Mouse (Mus musculus) ES-Bruce4 (cell line): Measurements from ENCODE around the gene Cd33. TPM values are rescaled to one million over a fixed set of nuclear protein-coding genes. Genes with fewer than 3 reads are reported as not detected.

Experiments
- H3K27ac ChIP-seq: 2 replicates; pipeline ENCODE4 v1.5.1; 2012; ENCODE audit warnings: low read length, inconsistent platforms; ENCODE audit not compliant: insufficient read depth
- H3K27me3 ChIP-seq: 2 replicates; pipeline ENCODE4 v1.6.1; 2012; ENCODE audit warnings: mild to moderate bottlenecking, low read length, inconsistent platforms; ENCODE audit not compliant: control insufficient read depth, poor library complexity, insufficient read depth, severe bottlenecking
- H3K36me3 ChIP-seq: 2 replicates; pipeline ENCODE4 v1.6.1; 2012; ENCODE audit warnings: inconsistent platforms, mild to moderate bottlenecking, low read length, moderate library complexity; ENCODE audit not compliant: control insufficient read depth, poor library complexity, insufficient read depth, severe bottlenecking
- H3K4me1 ChIP-seq: one replicate; pipeline ENCODE4 v1.8.1; 2011; ENCODE audit warnings: low read length; ENCODE audit not compliant: control insufficient read depth, insufficient read depth
- H3K4me3 ChIP-seq: 2 replicates; pipeline ENCODE4 v1.5.1; 2011; ENCODE audit warnings: low read depth, mild to moderate bottlenecking, low read length
- H3K9ac ChIP-seq: 2 replicates; pipeline ENCODE4 v1.6.1; 2012; ENCODE audit warnings: low read depth, mild to moderate bottlenecking, inconsistent platforms; ENCODE audit not compliant: poor library complexity, severe bottlenecking
- H3K9me3 ChIP-seq: replicated peaks from 2 replicates; pipeline ENCODE4 v1.6.1; 2012; ENCODE audit warnings: mild to moderate bottlenecking, low read length, inconsistent platforms; ENCODE audit not compliant: control insufficient read depth, poor library complexity, insufficient read depth, severe bottlenecking
- CTCF ChIP-seq: IDR thresholded peaks from one replicate; pipeline ENCODE4 v1.8.1; 2011; ENCODE audit warnings: low read depth, low read length
- EP300 ChIP-seq: IDR thresholded peaks from 2 replicates; pipeline ENCODE4 v1.6.1; 2011; ENCODE audit warnings: low read depth, low read length; ENCODE audit not compliant: insufficient read depth
- POLR2A ChIP-seq: IDR thresholded peaks from one replicate; pipeline ENCODE4 v1.8.1; 2011; ENCODE audit warnings: low read length; ENCODE audit not compliant: insufficient read depth
- polyA plus RNA-seq: library from polyadenylated mRNA; stranded (reverse); fragments of >200 nt; gene quantifications from 2 replicates; pipeline ENCODE4 v1.2.4, GENCODE M21; 2011; ENCODE audit warnings: low read depth; ENCODE audit not compliant: missing spikeins, insufficient read depth, insufficient read length

Cd33 gene
- polyA plus RNA-seq, 1 experiment, result not detected

DNA sequence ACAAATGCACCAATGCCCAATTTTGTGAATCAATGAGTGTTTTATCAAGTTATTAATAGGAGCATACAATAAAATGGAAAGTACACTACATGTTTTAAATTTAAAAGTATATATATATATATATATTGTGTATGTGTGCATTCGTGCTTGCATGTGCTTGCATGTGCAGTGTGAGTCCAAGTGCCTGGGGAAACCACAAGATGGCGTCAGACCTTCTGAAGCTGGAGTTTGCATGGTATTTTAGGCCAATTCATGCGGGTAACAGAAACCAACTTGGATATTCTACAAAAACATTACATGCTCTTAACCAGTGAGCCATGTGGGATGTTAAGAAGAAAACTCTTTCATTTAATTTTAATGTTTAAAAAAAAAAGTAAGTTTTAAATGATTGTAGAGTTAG is 18.9 kb downstream of the Cd33 start:
- no peak for TF ChIP-seq POLR2A
- TF ChIP-seq CTCF, result peak; percentile 61
- no peak for TF ChIP-seq EP300
- H3K27ac ChIP-seq, result no peak overlapping the region
- no peaks in the 10 kb centered on the region for H3K4me1 ChIP-seq
- no peaks in the 10 kb centered on the region for H3K27me3 ChIP-seq
- no peaks in the 10 kb centered on the region for H3K36me3 ChIP-seq
- H3K9ac ChIP-seq, result no peak overlapping the region
- H3K4me3 ChIP-seq, result no peak overlapping the region
- H3K9me3 ChIP-seq, result no peaks in the 10 kb centered on the region

DNA sequence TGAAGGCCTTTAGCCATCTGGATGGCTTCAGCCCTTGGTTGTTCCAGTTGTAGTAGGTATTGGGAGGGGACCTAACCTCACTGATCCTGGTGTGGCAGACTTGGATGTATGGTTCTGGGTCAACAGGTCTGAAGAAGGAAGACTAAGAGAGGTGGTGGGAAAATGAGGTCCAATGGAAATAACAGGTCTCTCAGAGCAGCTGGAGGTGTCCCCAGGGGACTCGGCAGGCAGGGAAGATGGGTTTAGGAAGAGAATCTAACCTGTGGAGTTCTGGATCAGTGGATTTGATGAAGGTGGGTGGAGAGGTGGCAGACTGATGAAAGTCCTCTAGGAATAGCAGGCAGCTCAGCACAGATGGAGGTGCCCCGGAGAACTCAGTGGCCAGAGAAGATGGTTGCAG is 21.5 kb downstream of the Cd33 start:
- no peak overlapping the region for H3K27ac ChIP-seq
- no peak overlapping the region for H3K4me3 ChIP-seq
- H3K4me1 ChIP-seq, result no peaks in the 10 kb centered on the region
- no peak overlapping the region for H3K9ac ChIP-seq
- no peaks in the 10 kb centered on the region for H3K9me3 ChIP-seq
- no peaks in the 10 kb centered on the region for H3K27me3 ChIP-seq
- no peaks in the 10 kb centered on the region for H3K36me3 ChIP-seq
- TF ChIP-seq POLR2A (no peak), EP300 (no peak), CTCF (no peak)

DNA sequence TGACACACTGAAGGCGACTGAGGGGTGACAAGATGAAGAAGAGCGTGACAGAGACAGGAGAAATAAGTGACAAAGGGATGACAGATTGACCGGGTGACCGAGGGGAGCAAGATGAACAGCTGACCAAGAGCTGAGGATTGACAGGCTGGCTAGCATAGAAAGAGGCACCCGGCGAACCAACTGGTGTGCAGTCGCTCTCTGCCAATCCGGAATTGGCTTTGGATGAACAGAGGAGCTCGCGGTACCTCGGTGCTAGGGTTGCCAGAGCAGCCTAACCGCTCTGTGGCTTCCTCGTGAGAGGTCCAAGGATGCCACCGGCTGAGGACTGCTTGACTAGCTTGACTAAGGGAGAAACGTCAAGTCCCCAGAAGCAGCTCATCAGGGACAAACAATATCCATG is 25.9 kb downstream of the Cd33 start:
- H3K9me3 ChIP-seq, result no peaks in the 10 kb centered on the region
- no peak for TF ChIP-seq POLR2A
- no peak for TF ChIP-seq CTCF
- no peak for TF ChIP-seq EP300
- H3K36me3 ChIP-seq, result no peaks in the 10 kb centered on the region
- no peak overlapping the region for H3K9ac ChIP-seq
- H3K4me3 ChIP-seq, result no peak overlapping the region
- no peaks in the 10 kb centered on the region for H3K27me3 ChIP-seq
- H3K4me1 ChIP-seq, result no peaks in the 10 kb centered on the region
- no peak overlapping the region for H3K27ac ChIP-seq

DNA sequence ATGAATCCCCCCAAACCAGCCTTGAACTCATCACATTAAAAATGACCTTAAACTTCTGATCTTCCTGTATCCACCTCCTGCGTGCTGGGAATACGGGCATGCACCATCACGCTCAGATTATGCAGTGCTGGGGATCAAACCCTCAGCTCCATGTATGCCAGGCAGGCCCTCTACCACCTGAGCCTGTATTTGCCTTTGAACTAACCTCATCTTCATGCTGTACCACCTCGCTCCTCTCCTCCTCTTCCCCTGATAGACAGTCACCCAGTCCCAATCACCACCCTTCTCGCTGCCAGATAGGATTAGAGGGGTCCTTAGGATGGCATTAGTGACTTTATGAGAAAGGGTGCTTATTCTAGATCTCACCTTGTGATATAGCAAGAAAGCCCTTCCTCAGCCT is 29.2 kb downstream of the Cd33 start:
- H3K36me3 ChIP-seq, result no peaks in the 10 kb centered on the region
- H3K4me3 ChIP-seq, result no peak overlapping the region
- H3K27me3 ChIP-seq, result no peaks in the 10 kb centered on the region
- H3K27ac ChIP-seq, result no peak overlapping the region
- no peak for TF ChIP-seq POLR2A
- no peak for TF ChIP-seq EP300
- no peak for TF ChIP-seq CTCF
- no peaks in the 10 kb centered on the region for H3K4me1 ChIP-seq
- H3K9ac ChIP-seq, result no peak overlapping the region
- H3K9me3 ChIP-seq, result no peaks in the 10 kb centered on the region

DNA sequence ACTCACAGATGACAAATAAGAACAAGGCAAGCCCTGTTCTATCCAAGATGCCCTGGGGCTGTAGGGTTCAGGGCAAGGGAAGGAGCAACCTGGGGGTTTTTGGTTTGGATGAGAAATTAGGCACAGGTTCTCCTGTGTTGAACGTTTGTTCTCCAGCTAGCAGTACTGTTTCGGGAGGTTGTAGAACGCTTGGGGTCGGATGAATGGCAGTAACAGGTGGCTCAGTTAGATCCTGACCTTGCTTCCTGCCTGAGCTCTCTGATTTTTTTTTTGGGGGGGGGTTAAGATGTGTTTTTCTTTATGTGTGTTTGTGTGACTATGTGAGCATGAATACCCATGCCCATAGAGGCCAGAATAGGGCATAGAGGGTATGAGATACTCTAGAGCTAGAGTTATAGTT is 31.7 kb downstream of the Cd33 start:
- Histone ChIP-seq H3K27ac (no peak overlapping the region), H3K36me3 (no peaks in the 10 kb centered on the region), H3K4me3 (no peak overlapping the region), H3K4me1 (no peaks in the 10 kb centered on the region), H3K27me3 (no peaks in the 10 kb centered on the region), H3K9me3 (no peaks in the 10 kb centered on the region), H3K9ac (no peak overlapping the region)
- no peak for TF ChIP-seq CTCF
- TF ChIP-seq EP300, result no peak
- TF ChIP-seq POLR2A, result no peak

DNA sequence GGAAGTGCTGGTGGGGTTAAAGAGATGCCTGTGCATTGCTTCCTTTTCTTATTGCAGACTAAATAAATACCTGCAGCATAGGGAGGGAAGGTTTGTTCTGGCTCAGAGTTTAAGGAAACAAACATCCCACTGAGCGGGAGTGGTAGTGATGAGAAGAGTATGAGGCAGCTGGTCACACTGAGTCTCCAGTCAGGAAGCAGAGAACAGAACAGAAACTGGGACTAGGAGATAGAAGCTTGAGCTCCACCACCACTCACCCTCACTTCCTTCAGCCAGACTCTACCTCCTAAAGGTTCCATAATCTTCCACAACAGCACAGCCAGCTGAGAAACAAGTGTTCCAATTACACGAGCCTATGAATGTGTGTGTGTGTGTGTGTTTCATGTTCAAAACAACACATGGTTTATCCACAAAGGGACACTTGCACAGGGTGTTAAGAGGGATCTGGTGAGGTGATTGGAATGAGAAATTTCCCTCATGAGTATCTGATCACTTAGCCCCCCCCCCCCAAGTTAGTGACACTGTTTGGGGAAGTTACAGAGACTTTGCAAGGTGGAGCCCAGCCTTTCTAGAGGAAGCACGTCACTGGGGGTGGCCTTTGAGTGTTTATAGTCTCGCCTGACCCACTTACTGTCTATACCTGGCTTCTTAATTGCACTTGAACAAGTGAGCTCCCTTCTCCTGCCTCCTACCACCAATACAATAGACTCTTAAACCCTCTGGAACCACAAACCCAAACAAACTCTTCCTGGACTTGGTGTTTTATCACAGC is 32.3 kb downstream of the Cd33 start:
- H3K9ac ChIP-seq, result no peak overlapping the region
- H3K27ac ChIP-seq, result no peak overlapping the region
- H3K4me3 ChIP-seq, result no peak overlapping the region
- H3K27me3 ChIP-seq, result no peaks in the 10 kb centered on the region
- no peak for TF ChIP-seq EP300
- no peak for TF ChIP-seq POLR2A
- no peak for TF ChIP-seq CTCF
- H3K9me3 ChIP-seq, result no peaks in the 10 kb centered on the region
- no peaks in the 10 kb centered on the region for H3K4me1 ChIP-seq
- no peaks in the 10 kb centered on the region for H3K36me3 ChIP-seq
